Mouse (Mus musculus) stomach, postnatal 0 days (tissue): ENCODE measurements around the gene Ogfod3. TPM values are rescaled to one million over a fixed set of nuclear protein-coding genes. Genes with fewer than 3 reads are reported as not detected.

ENCODE experiments used
- ATAC-seq: fragments of 200-750 bp; cut with Nextera tagmentation; 2 replicates; pipeline ENCODE4 v1.8.0; 2017; ENCODE audit not compliant: low FRiP score, low TSS enrichment
- DNase-seq: peaks from one replicate; pipeline ENCODE4 v3.0.0-alpha.2; 2016; ENCODE audit warnings: low spot score
- H3K27ac ChIP-seq: fragments of 300-500 bp; sonication (generic); replicated peaks from 2 replicates; pipeline ENCODE4 v1.5.1; 2014; ENCODE audit warnings: mild to moderate bottlenecking, control low read depth
- H3K27me3 ChIP-seq: fragments of 300-500 bp; sonication (generic); 2 replicates; pipeline ENCODE4 v1.6.1; 2014; ENCODE audit warnings: low read length; ENCODE audit not compliant: control insufficient read depth, insufficient read depth
- H3K36me3 ChIP-seq: fragments of 300-500 bp; sonication (generic); 2 replicates; pipeline ENCODE4 v1.6.1; 2014; ENCODE audit warnings: low read length, mixed read lengths; ENCODE audit not compliant: control insufficient read depth, insufficient read depth
- H3K4me1 ChIP-seq: fragments of 300-500 bp; sonication (generic); replicated peaks from 2 replicates; pipeline ENCODE4 v1.6.1; 2014; ENCODE audit warnings: antibody characterized with exemption; ENCODE audit not compliant: control insufficient read depth, insufficient read depth
- H3K4me2 ChIP-seq: fragments of 300-500 bp; sonication (generic); replicated peaks from 2 replicates; pipeline ENCODE4 v1.6.1; 2014; ENCODE audit warnings: low read depth, mild to moderate bottlenecking, control low read depth, moderate library complexity
- H3K4me3 ChIP-seq: fragments of 300-500 bp; sonication (generic); 2 replicates; pipeline ENCODE4 v1.5.1; 2014; ENCODE audit warnings: low read depth, low read length, control low read depth
- H3K9ac ChIP-seq: fragments of 300-500 bp; sonication (generic); 2 replicates; pipeline ENCODE4 v1.6.1; 2014; ENCODE audit warnings: mild to moderate bottlenecking, low read length, control low read depth, mixed read lengths
- H3K9me3 ChIP-seq: fragments of 300-500 bp; sonication (generic); 2 replicates; pipeline ENCODE4 v1.6.1; 2016; ENCODE audit warnings: low read length; ENCODE audit not compliant: control insufficient read depth
- CTCF ChIP-seq: IDR thresholded peaks from 2 replicates; pipeline ENCODE4 v1.5.1; 2016; ENCODE audit warnings: antibody characterized with exemption, low read depth, mild to moderate bottlenecking, moderate library complexity
- EP300 ChIP-seq: optimal IDR thresholded peaks from 2 replicates; pipeline ENCODE3; 2016; ENCODE audit warnings: antibody characterized with exemption
- WGBS: fragments of 180-500 bp; shearing (Covaris S2); extraction: QIAGEN DNeasy Blood & Tissue Kit; methylation state at CpG from one replicate; pipeline ENCODE4 v1.1.7; 2014; 5-methylcytosine and 5-hydroxymethylcytosine counted together
- polyA plus RNA-seq: library from polyadenylated mRNA; unstranded; fragments of >200 nt; fragmentation: Nextera tagmentation; extraction: Ambion mirVana; gene quantifications from 2 replicates; pipeline ENCODE4 v1.2.1, GENCODE M21; 2015

Gene Ogfod3
- polyA plus RNA-seq, 1 experiment from 2014 or later = 22.2 TPM

DNA sequence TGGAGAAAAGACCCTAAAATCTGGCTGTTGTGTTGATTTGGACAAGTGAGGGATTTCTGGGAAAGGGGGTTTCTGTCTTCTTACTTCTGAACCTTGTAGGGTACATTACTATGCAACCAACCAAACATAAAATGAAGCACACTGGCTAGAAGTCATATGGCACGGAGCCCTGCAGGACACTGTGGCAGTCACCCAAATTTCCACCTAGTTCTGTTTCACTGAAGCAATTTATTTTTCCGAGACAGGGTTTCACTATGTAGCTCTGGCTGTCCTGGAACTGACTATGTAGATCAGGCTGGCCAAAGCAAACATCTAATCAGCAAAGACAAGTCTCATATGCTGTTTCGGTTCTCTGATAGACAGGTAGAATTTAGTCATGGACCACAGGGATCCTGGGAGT, 14.8 kb downstream of the Ogfod3 start:
- no peak overlapping the region for H3K4me2 ChIP-seq
- no peak overlapping the region for H3K9ac ChIP-seq
- WGBS = 71% methylated on average over 3 of the region's 3 CpGs
- H3K27ac ChIP-seq = no peak overlapping the region
- DNase-seq (no peak), ATAC-seq (no peak)
- TF ChIP-seq EP300 (no peak), CTCF (no peak)
- H3K36me3 ChIP-seq = no peaks in the 10 kb centered on the region
- no peaks in the 10 kb centered on the region for H3K27me3 ChIP-seq
- H3K9me3 ChIP-seq = no peaks in the 10 kb centered on the region
- no peak overlapping the region for H3K4me3 ChIP-seq
- H3K4me1 ChIP-seq = no peaks in the 10 kb centered on the region

DNA sequence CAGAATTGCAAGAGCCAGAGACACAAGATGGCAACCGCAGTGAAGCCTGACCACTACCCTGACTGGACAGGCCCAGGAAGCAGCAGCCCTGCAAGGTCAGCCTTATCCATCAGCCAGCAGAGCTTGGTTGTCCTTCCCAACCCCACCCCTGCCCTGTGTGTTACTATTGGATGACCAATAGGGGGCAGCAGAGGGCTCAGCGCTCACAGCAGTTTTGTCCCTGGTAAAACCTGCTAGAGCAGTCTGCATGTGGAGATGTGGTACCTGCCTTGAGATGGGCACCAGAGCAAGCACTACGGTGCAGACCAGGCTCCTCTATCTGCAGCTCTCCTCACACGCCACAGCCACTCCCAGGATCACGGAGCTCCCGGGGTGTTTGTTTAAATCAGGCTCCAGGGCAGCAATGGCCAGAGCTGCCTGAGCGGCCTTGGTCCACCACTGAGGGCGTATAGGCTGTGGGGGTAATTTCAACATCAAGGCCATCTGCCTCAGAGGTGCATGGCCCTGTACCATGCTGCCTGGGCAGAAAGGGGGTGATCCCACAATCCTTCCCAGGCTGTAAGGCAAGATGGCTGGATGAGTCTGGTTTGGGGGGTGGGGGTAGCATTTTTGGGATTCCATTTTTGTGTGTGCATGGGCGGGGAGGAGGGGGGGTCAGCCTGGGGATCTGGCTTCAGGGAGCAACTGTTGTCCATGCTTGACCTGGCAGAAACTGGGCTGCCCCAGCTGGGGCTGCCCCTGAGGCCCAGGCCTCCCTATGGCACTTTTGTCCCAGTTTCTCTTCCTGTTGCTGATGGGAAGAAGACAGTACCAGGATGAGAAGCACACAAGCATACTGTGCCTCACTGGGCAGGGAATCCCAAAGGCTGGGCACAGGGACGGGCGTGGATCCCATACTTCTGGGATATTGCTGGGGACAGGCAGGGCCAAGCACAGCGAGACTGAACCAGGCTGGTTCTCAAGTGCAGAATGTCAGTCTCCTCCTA, 27.9 kb downstream of the Ogfod3 start:
- Histone ChIP-seq H3K4me2 (no peak overlapping the region), H3K9me3 (no peaks in the 10 kb centered on the region), H3K4me1 (no peaks in the 10 kb centered on the region), H3K36me3 (no peaks in the 10 kb centered on the region), H3K4me3 (no peak overlapping the region), H3K27me3 (no peaks in the 10 kb centered on the region), H3K9ac (no peak overlapping the region), H3K27ac (no peak overlapping the region)
- DNase-seq (peak; percentile 74), ATAC-seq (peak; percentile 75)
- TF ChIP-seq CTCF = peak; percentile 96
- no peak for TF ChIP-seq EP300
- WGBS = 56% methylated on average over 12 of the region's 12 CpGs

DNA sequence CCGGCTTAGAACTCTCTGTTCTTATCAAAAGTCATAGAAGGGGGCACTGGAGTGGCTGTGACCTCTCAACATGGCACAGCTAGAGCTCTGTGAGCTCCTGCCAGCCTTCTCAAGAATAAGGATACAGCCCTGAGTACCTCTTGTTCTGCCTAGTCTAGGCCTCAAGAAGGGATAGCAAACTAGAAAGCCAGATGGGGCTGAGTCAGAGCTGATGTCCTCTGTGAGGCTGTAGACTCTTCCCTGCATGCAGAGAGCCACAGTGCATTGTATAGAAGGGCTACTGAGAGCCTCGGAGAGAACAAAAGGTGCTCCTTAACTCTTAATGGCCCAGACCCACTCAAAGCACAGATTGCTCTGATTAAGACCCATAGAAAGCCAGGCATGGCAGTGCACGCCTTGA, 30.3 kb downstream of the Ogfod3 start:
- Histone ChIP-seq H3K27me3 (no peaks in the 10 kb centered on the region), H3K4me1 (no peaks in the 10 kb centered on the region), H3K9me3 (no peaks in the 10 kb centered on the region), H3K4me2 (no peak overlapping the region), H3K9ac (no peak overlapping the region), H3K27ac (no peak overlapping the region), H3K36me3 (no peaks in the 10 kb centered on the region), H3K4me3 (no peak overlapping the region)
- 58% methylated on average over 3 of the region's 3 CpGs for WGBS
- no peak for DNase-seq
- no peak for ATAC-seq
- TF ChIP-seq EP300 (no peak), CTCF (no peak)

DNA sequence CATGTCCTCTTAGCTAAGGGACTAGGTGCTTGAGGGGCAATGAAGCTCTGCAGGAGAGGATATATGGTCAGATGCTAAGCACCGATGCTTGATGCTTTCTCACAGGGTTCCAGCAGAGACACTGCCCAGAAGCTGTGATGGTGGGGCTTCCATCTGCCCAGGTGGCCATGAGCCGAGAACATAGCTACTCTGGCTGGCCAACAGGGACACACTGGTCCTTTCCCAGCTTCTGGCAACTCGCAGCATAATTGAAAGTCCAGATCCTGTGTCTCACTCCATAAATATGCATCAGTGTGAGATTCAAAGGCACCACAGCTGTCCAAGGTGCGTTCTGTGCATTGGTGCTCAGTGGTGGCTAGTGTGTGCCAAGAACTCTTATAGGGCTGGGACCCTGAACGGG, 31.3 kb downstream of the Ogfod3 start:
- H3K9me3 ChIP-seq = no peaks in the 10 kb centered on the region
- no peak for ATAC-seq
- TF ChIP-seq CTCF (no peak), EP300 (no peak)

DNA sequence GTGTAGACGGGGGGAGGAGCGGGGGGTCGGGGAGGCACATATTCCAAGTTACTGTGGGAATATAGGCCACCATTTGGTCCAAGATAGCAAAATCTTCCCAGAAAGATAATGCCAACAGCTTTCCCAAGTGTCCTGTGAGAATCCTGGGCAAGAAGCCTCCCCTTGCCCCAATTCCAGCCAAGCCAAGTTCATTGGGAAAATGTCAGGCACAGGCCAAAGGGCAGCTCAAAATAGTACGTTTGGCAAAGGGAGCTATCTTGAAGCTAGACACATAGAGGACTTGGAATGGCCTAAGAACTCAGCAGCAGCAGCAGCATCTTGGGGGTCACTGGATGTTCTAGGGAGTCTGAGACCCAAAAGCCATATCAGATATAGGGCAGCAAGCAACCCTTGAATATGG, 40.8 kb downstream of the Ogfod3 start:
- H3K27me3 ChIP-seq = no peaks in the 10 kb centered on the region
- no peaks in the 10 kb centered on the region for H3K4me1 ChIP-seq
- WGBS = 76% methylated on average over 4 of the region's 4 CpGs

More for the DNA sequence above, 31.3 kb downstream of the Ogfod3 start:
- no peak overlapping the region for H3K4me3 ChIP-seq
- no peaks in the 10 kb centered on the region for H3K27me3 ChIP-seq
- no peak overlapping the region for H3K4me2 ChIP-seq
- no peaks in the 10 kb centered on the region for H3K4me1 ChIP-seq
- 84% methylated on average over 5 of the region's 5 CpGs for WGBS
- no peak overlapping the region for H3K27ac ChIP-seq
- no peak for DNase-seq
- no peaks in the 10 kb centered on the region for H3K36me3 ChIP-seq
- H3K9ac ChIP-seq = no peak overlapping the region

More for the DNA sequence above, 40.8 kb downstream of the Ogfod3 start:
- Histone ChIP-seq H3K4me2 (no peak overlapping the region), H3K9ac (no peak overlapping the region), H3K36me3 (no peaks in the 10 kb centered on the region), H3K9me3 (no peaks in the 10 kb centered on the region), H3K4me3 (no peak overlapping the region), H3K27ac (no peak overlapping the region)
- TF ChIP-seq CTCF (no peak), EP300 (no peak)
- DNase-seq (no peak), ATAC-seq (no peak)
